Mouse (Mus musculus) liver, embryonic 14.5 days (tissue): ENCODE measurements around the gene Aldh3b2.

ENCODE experiments used
- CTCF ChIP-seq: IDR thresholded peaks from 2 replicates; pipeline ENCODE4 v1.5.1; 2016; ENCODE audit warnings: antibody characterized with exemption, low read depth, control low read depth
- EP300 ChIP-seq: IDR thresholded peaks from 2 replicates; pipeline ENCODE4 v1.6.1; 2016; ENCODE audit warnings: antibody characterized with exemption, low read depth

GRCm38 (mm10) chr19:3923586-3923985, 48.5 kb upstream of the Aldh3b2 start:
- TF ChIP-seq EP300 (no peak), CTCF (no peak)
